Mouse (Mus musculus): ENCODE data around the gene Ankrd36.

DNA sequence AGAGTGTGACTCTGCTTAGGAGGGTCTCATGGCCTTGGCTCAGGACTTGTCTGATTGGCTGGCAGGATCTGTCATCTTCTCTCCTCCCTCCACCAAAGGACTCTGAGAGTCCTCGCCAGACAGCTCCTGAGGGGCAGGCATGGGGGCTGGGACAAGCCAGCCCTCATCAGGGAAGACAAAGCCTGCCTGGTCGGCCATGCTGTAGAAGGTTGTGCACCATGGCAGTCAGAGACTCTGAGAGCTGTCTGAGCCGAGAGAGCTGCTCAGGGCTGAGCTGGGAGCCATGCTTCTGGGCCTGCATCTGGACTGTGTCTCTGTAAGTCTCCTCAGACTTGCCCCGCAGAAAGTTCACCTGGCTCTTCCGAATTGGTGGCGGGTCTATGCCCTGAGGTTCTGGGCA lies 5.6 kb upstream of the Ankrd36 start:
- TF ChIP-seq GATA1 (IDR thresholded peaks at IDR 0.05; ENCODE audit: borderline replicate concordance, low read length), result no peak
- TF ChIP-seq FLI1 (IDR thresholded peaks at IDR 0.05; ENCODE audit: low read length), result no peak
